Mouse (Mus musculus) gastrocnemius, postnatal 14 days (tissue): ENCODE data around the gene Tmem210. TPM values are rescaled to one million over a fixed set of nuclear protein-coding genes. Genes with fewer than 3 reads are reported as not detected.

ENCODE experiments used
- DNase-seq: peaks from one replicate; pipeline ENCODE4 v3.0.0; 2021; ENCODE audit warnings: mixed read lengths
- intact Hi-C: fragments of 180-260 bp; cut with DNase I; formaldehyde crosslinking; loops from one replicate; pipeline ENCODE4 v1.15.1; 2025; ENCODE audit warnings: low total_unique reads
- total RNA-seq, 2 experiments: library from RNA; stranded (reverse); gene quantifications; 2 replicates each; pipeline ENCODE4 v1.2.3; 2021

Tmem210 gene
- total RNA-seq, 2 experiments from 2014 or later: not detected

- DNase-seq: no peak
- intact Hi-C loops: no loop called here
These were observed 2.8 kb downstream of the Tmem210 start for GRCm38 (mm10) chr2:25290816-25291130.

- DNase-seq: no peak
- intact Hi-C loops: no loop called here
These were observed 3.5 kb downstream of the Tmem210 start for GRCm38 (mm10) chr2:25291184-25292053.

GRCm38 (mm10) chr2:25292054-25292544, 4.2 kb downstream of the Tmem210 start:
- intact Hi-C loops: no loop called here
- DNase-seq: peak; percentile 40

DNA sequence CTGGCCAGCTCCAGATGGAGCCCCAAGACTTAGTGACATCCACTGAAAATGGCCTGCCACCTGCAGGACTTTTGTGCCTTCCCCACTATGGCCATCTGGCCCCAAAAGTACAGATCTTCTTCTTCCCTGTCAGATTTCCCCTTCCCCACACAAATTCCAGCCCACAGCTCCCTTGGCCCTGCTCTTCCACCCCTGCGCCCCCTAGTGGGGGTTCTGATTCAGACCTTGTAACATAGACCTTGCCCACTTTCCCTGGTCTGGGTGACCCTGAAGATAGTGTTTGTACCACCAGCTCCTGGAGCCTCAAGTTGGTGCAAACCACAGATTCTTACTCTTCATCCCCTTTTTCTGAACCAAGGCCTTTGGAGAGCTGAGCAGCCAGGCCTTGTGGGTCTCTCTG, 4.9 kb downstream of the Tmem210 start:
- peak; percentile 77 for DNase-seq
- intact Hi-C loops: no loop called here

GRCm38 (mm10) chr2:25293706-25294105, 5.8 kb downstream of the Tmem210 start:
- intact Hi-C loops: no loop called here
- no peak for DNase-seq

- intact Hi-C loops: no loop called here
- DNase-seq: no peak
These were observed 9.1 kb downstream of the Tmem210 start for GRCm38 (mm10) chr2:25297093-25297492.

DNA sequence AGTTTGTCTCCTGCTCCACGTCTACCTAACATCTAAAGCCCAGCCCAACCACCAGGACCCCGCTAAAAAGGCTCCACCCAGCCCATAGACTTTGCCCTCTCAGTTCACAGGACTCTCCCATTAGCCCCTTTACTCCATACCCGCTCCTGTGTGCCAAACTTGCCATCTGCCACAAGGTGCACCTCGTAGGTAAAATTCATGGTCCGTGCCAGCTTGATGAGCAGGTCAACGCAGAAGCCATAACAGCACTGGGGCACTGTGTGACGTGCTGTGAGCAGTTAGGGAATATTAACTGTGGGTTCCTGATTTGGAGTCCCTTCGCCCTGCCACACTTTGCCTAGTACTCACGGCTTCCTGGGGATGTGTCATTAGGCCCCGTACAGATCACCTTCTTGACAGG, 10.1 kb downstream of the Tmem210 start:
- no peak for DNase-seq
- intact Hi-C loops: no loop called here

GRCm38 (mm10) chr2:25303452-25303851, 15.5 kb downstream of the Tmem210 start:
- DNase-seq: no peak
- intact Hi-C loops: no loop called here

GRCm38 (mm10) chr2:25303931-25304656, 16.1 kb downstream of the Tmem210 start:
- DNase-seq: no peak
- intact Hi-C loops: no loop called here

DNA sequence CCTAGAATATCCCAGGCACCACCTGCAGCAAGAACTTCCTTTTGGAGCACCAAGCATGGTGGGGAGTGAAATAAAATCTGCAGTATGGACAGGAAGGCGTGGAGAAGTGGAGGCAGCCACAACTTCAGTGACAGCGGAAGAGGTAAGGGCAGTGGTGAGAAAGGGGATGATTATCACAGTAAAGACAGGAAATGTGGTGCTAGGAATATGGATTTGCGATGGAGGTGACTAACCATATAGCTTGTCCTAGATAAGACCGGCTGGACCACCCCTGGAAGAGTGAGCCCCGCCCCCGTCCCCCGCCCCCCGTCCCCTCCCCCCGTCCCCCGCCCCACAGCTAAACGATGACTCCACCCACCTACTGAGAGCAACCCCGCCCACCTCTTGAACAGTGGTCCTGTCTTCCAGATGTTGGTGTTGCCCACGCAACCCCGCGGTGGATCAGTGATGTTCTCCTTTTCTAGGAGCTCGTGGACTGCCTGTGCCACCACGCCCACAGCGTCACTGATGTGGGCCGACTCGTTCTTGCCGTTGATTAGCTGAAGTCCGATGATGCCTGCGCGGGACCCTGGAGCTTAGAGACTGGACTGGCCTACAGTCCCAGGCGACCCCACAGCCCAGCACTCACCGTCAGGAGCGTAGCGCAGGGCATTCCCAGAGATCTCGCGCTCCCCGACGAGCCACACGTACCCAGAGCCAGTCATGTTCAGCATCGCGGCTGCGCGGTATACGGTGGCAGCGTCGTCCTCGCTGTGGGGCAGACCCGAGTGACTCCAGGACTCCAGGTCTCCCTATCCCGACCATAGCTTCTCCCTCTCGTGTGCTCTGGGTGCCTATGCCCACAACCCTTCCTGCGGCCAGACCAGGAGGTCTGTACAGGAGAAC, 17.0 kb downstream of the Tmem210 start:
- DNase-seq: no peak
- intact Hi-C loops: no loop called here

GRCm38 (mm10) chr2:25305587-25306359, 17.8 kb downstream of the Tmem210 start:
- intact Hi-C loops: no loop called here
- DNase-seq: no peak

DNA sequence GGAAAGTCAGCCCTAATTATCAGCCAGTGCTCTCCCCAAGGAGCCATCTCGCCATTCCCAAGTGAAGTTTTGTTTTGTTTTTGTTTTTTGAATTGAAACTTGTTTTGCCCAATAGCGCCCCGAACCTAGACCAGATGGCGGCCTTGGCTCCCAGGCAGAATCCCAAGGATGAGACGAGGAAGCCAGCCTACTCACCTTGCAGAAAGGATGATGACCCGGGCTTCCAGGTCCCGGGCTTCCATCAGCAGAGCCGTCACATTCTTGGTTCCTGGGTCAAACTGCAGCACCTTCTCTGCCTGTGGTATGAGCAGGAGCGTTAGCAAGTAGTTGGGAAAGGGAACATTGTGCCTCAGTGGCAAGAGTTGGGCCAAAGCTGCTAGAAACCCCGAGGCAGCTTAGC, 22.2 kb downstream of the Tmem210 start:
- DNase-seq: no peak
- intact Hi-C loops: no loop called here

GRCm38 (mm10) chr2:25310969-25311368, 23.0 kb downstream of the Tmem210 start:
- no peak for DNase-seq
- intact Hi-C loops: no loop called here

- intact Hi-C loops: no loop called here
- DNase-seq: no peak
These were observed 23.5 kb downstream of the Tmem210 start for GRCm38 (mm10) chr2:25311491-25311891.

- intact Hi-C loops: no loop called here
- no peak for DNase-seq
These were observed 30.4 kb downstream of the Tmem210 start for GRCm38 (mm10) chr2:25318119-25318966.

GRCm38 (mm10) chr2:25318971-25319773, 31.2 kb downstream of the Tmem210 start, which contains the start of gene Grin1:
Gene Grin1 (minus strand): TSS chr2:25319187.
- peak; percentile 60 for DNase-seq

GRCm38 (mm10) chr2:25320084-25320483, 32.1 kb downstream of the Tmem210 start:
- no peak for DNase-seq
- intact Hi-C loops: no loop called here

More at GRCm38 (mm10) chr2:25318971-25319773, 31.2 kb downstream of the Tmem210 start, which contains the start of gene Grin1:
- intact Hi-C loops: no loop called here
